Mouse (Mus musculus) forebrain, embryonic 13.5 days (tissue): ENCODE data around the gene Fkbp1b. TPM values are rescaled to one million over a fixed set of nuclear protein-coding genes. Genes with fewer than 3 reads are reported as not detected.
"Not testable (repeated sequence)": the region's sequence is repeated elsewhere in the genome, so short reads cannot be mapped to it uniquely, and the experiment has no call there.

ENCODE experiments used
- ATAC-seq: fragments of 200-750 bp; cut with Nextera tagmentation; 2 replicates; pipeline ENCODE4 v1.8.0; 2017
- H3K27ac ChIP-seq: fragments of 300-500 bp; sonication (generic); 2 replicates; pipeline ENCODE4 v1.5.1; 2015; ENCODE audit warnings: inconsistent platforms, mild to moderate bottlenecking, moderate library complexity
- H3K27me3 ChIP-seq: fragments of 300-500 bp; sonication (generic); 2 replicates; pipeline ENCODE4 v1.6.1; 2015; ENCODE audit warnings: mild to moderate bottlenecking, inconsistent platforms
- H3K36me3 ChIP-seq: fragments of 300-500 bp; sonication (generic); 2 replicates; pipeline ENCODE4 v1.6.1; 2015; ENCODE audit warnings: mild to moderate bottlenecking, inconsistent platforms; ENCODE audit not compliant: poor library complexity, severe bottlenecking
- H3K4me1 ChIP-seq: fragments of 300-500 bp; sonication (generic); 2 replicates; pipeline ENCODE4 v1.6.1; 2015; ENCODE audit warnings: inconsistent platforms
- H3K4me2 ChIP-seq: fragments of 300-500 bp; sonication (generic); 2 replicates; pipeline ENCODE4 v1.6.1; 2015; ENCODE audit warnings: inconsistent platforms, mild to moderate bottlenecking, moderate library complexity
- H3K4me3 ChIP-seq: fragments of 300-500 bp; sonication (generic); 2 replicates; pipeline ENCODE4 v1.5.1; 2015; ENCODE audit warnings: mild to moderate bottlenecking, inconsistent platforms
- H3K9ac ChIP-seq: fragments of 300-500 bp; sonication (generic); 2 replicates; pipeline ENCODE4 v1.6.1; 2015; ENCODE audit warnings: mild to moderate bottlenecking, inconsistent platforms
- H3K9me3 ChIP-seq: fragments of 300-500 bp; sonication (generic); replicated peaks from 2 replicates; pipeline ENCODE4 v1.6.1; 2016; ENCODE audit warnings: inconsistent platforms
- WGBS: fragments of 180-500 bp; shearing (Covaris S2); methylation state at CpG from one replicate; pipeline ENCODE4 v1.1.7; 2015; 5-methylcytosine and 5-hydroxymethylcytosine counted together
- polyA plus RNA-seq: library from polyadenylated mRNA; unstranded; fragments of >200 nt; fragmentation: Nextera tagmentation; extraction: Ambion mirVana; gene quantifications from 2 replicates; pipeline ENCODE4 v1.2.1, GENCODE M21; 2015

Fkbp1b gene
- polyA plus RNA-seq, 1 experiment from 2014 or later = 10.3 TPM

DNA sequence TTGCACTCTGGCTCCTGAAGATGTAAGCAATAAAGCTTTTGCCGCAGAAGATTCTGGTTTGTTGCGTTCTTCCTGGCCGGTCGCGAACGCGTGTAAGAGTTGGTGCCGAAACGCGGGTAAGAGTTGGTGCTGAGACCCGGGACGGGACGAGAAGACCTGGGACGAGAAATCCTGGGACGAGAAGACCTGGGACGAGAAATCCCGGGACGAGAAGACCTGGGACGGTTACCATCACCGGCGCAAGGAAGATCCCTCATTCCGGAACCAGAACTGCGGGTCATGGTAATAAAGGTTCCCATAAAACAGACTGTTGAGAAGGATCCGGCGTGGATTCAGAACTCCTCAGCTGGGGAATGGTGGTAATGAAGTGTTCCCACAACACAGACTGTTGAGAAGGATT is 53.3 kb downstream of the Fkbp1b start:
- ATAC-seq, H3K9ac ChIP-seq, H3K4me3 ChIP-seq, H3K9me3 ChIP-seq, H3K27me3 ChIP-seq, H3K36me3 ChIP-seq, H3K27ac ChIP-seq, H3K4me1 ChIP-seq, H3K4me2 ChIP-seq: not testable (repeated sequence)
- WGBS = 94% methylated on average over 25 of the region's 25 CpGs

DNA sequence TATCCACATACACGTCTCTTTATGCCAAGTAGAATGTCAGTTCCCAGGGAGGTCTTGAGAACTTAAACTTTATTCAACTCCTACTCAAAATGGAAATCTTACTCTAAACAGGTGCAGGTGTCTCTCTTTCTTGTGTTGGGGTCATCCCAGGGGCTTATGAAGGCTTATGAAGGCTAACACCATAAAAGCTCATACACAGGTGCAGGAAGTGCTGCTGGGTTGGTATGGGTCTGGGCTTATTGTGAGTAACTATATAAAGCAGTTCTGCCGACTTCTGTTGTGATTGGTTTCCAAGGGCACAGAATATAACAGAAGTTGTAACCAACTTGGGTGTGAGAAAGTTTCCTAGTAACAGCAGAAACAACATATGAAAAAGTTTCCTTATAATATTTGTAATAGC is 56.9 kb downstream of the Fkbp1b start:
- no peaks in the 10 kb centered on the region for H3K4me1 ChIP-seq
- no peak overlapping the region for H3K4me3 ChIP-seq
- no peaks in the 10 kb centered on the region for H3K9me3 ChIP-seq
- H3K4me2 ChIP-seq = no peak overlapping the region
- H3K36me3 ChIP-seq = no peaks in the 10 kb centered on the region
- H3K9ac ChIP-seq = no peak overlapping the region
- no peak for ATAC-seq
- 82% methylated on average over 2 of the region's 2 CpGs for WGBS
- no peak overlapping the region for H3K27ac ChIP-seq
- no peaks in the 10 kb centered on the region for H3K27me3 ChIP-seq

DNA sequence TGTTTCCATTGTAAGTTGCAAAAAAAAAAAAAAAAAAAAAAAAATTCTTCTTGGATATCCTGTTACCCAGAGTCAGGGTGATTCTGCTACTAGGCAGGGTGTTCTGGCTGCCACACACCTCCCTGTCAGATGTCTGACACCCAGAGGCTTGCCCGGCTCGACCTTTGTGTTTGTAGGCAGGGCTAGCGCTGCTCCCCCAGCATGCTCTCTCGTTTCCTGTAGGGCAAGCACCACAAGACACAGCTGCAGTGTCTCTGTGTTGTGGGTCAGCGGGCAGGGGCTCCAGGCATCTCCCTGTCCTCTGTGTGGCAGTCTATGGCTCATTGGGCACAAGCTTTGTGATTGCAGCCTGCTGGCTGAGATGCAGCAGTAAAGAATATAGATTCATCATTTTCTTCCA is 57.8 kb downstream of the Fkbp1b start:
- H3K27me3 ChIP-seq = no peaks in the 10 kb centered on the region
- no peak overlapping the region for H3K4me3 ChIP-seq
- no peak overlapping the region for H3K27ac ChIP-seq
- H3K4me2 ChIP-seq = no peak overlapping the region
- H3K9ac ChIP-seq = no peak overlapping the region
- 55% methylated on average over 5 of the region's 5 CpGs for WGBS
- no peaks in the 10 kb centered on the region for H3K36me3 ChIP-seq
- H3K4me1 ChIP-seq = no peaks in the 10 kb centered on the region
- no peak for ATAC-seq
- no peaks in the 10 kb centered on the region for H3K9me3 ChIP-seq

Other genes starting within 250 kb of the Fkbp1b start
- 14.0 and 14.5 TPM in 2 replicates for gene Itsn2, start 249.0 kb downstream of the Fkbp1b start, polyA plus RNA-seq
- gene Gm3625, start 248.7 kb downstream of the Fkbp1b start, polyA plus RNA-seq = not detected in 2 replicates
- gene Fam228a, start 103.2 kb downstream of the Fkbp1b start, polyA plus RNA-seq = 0.53 and 0.67 TPM in 2 replicates
- gene Pfn4, start 72.6 kb downstream of the Fkbp1b start, polyA plus RNA-seq = 8.0 and 8.5 TPM in 2 replicates
- gene Fam228b, start 72.3 kb downstream of the Fkbp1b start, polyA plus RNA-seq = 4.3 and 4.7 TPM in 2 replicates
- 310 and 345 TPM in 2 replicates for gene Sf3b6, start 24.0 kb downstream of the Fkbp1b start, polyA plus RNA-seq
- 20.4 and 21.5 TPM in 2 replicates for gene Wdcp, start 1.7 kb upstream of the Fkbp1b start, polyA plus RNA-seq
- gene Mfsd2b, start 32.8 kb upstream of the Fkbp1b start, polyA plus RNA-seq = 0.97 and 1.3 TPM in 2 replicates
- 44.6 and 47.2 TPM in 2 replicates for gene Ubxn2a, start 66.1 kb upstream of the Fkbp1b start, polyA plus RNA-seq
- 14.5 and 14.7 TPM in 2 replicates for gene Atad2b, start 75.8 kb upstream of the Fkbp1b start, polyA plus RNA-seq